Mouse (Mus musculus) stomach, postnatal 0 days (tissue): ENCODE measurements around the gene Naxd. TPM values are rescaled to one million over a fixed set of nuclear protein-coding genes. Genes with fewer than 3 reads are reported as not detected.
A peak's percentile ranks its signal among the peaks of the same experiment; 100 is the strongest.

Experiments
- ATAC-seq: fragments of 200-750 bp; cut with Nextera tagmentation; 2 replicates; pipeline ENCODE4 v1.8.0; 2017; ENCODE audit not compliant: low FRiP score, low TSS enrichment
- DNase-seq: peaks from one replicate; pipeline ENCODE4 v3.0.0-alpha.2; 2016; ENCODE audit warnings: low spot score
- H3K27ac ChIP-seq: fragments of 300-500 bp; sonication (generic); replicated peaks from 2 replicates; pipeline ENCODE4 v1.5.1; 2014; ENCODE audit warnings: mild to moderate bottlenecking, control low read depth
- H3K27me3 ChIP-seq: fragments of 300-500 bp; sonication (generic); 2 replicates; pipeline ENCODE4 v1.6.1; 2014; ENCODE audit warnings: low read length; ENCODE audit not compliant: control insufficient read depth, insufficient read depth
- H3K36me3 ChIP-seq: fragments of 300-500 bp; sonication (generic); 2 replicates; pipeline ENCODE4 v1.6.1; 2014; ENCODE audit warnings: low read length, mixed read lengths; ENCODE audit not compliant: control insufficient read depth, insufficient read depth
- H3K4me1 ChIP-seq: fragments of 300-500 bp; sonication (generic); replicated peaks from 2 replicates; pipeline ENCODE4 v1.6.1; 2014; ENCODE audit warnings: antibody characterized with exemption; ENCODE audit not compliant: control insufficient read depth, insufficient read depth
- H3K4me2 ChIP-seq: fragments of 300-500 bp; sonication (generic); replicated peaks from 2 replicates; pipeline ENCODE4 v1.6.1; 2014; ENCODE audit warnings: low read depth, mild to moderate bottlenecking, control low read depth, moderate library complexity
- H3K4me3 ChIP-seq: fragments of 300-500 bp; sonication (generic); 2 replicates; pipeline ENCODE4 v1.5.1; 2014; ENCODE audit warnings: low read depth, low read length, control low read depth
- H3K9ac ChIP-seq: fragments of 300-500 bp; sonication (generic); 2 replicates; pipeline ENCODE4 v1.6.1; 2014; ENCODE audit warnings: mild to moderate bottlenecking, low read length, control low read depth, mixed read lengths
- H3K9me3 ChIP-seq: fragments of 300-500 bp; sonication (generic); 2 replicates; pipeline ENCODE4 v1.6.1; 2016; ENCODE audit warnings: low read length; ENCODE audit not compliant: control insufficient read depth
- CTCF ChIP-seq: IDR thresholded peaks from 2 replicates; pipeline ENCODE4 v1.5.1; 2016; ENCODE audit warnings: antibody characterized with exemption, low read depth, mild to moderate bottlenecking, moderate library complexity
- EP300 ChIP-seq: optimal IDR thresholded peaks from 2 replicates; pipeline ENCODE3; 2016; ENCODE audit warnings: antibody characterized with exemption
- WGBS: fragments of 180-500 bp; shearing (Covaris S2); extraction: QIAGEN DNeasy Blood & Tissue Kit; methylation state at CpG from one replicate; pipeline ENCODE4 v1.1.7; 2014; 5-methylcytosine and 5-hydroxymethylcytosine counted together
- polyA plus RNA-seq: library from polyadenylated mRNA; unstranded; fragments of >200 nt; fragmentation: Nextera tagmentation; extraction: Ambion mirVana; gene quantifications from 2 replicates; pipeline ENCODE4 v1.2.1, GENCODE M21; 2015

The Naxd gene
- polyA plus RNA-seq, 1 experiment from 2014 or later = 79.1 TPM

- Histone ChIP-seq H3K4me3 (no peak overlapping the region), H3K9me3 (no peaks in the 10 kb centered on the region), H3K36me3 (peaks cover 6% of the 10 kb centered on the region), H3K4me2 (no peak overlapping the region), H3K9ac (no peak overlapping the region), H3K4me1 (no peaks in the 10 kb centered on the region), H3K27me3 (no peaks in the 10 kb centered on the region), H3K27ac (no peak overlapping the region)
- 87% methylated on average over 12 of the region's 12 CpGs for WGBS
- ATAC-seq = no peak
- TF ChIP-seq EP300 (no peak), CTCF (no peak)
- no peak for DNase-seq
Measured at GRCm38 (mm10) chr8:11542031-11542430, 44.7 kb downstream of the Naxd start.

GRCm38 (mm10) chr8:11542866-11543265, 45.6 kb downstream of the Naxd start:
- H3K9me3 ChIP-seq = no peaks in the 10 kb centered on the region
- TF ChIP-seq EP300 (no peak), CTCF (no peak)
- peaks cover 3% of the 10 kb centered on the region for H3K36me3 ChIP-seq
- no peak overlapping the region for H3K4me2 ChIP-seq
- no peak overlapping the region for H3K4me3 ChIP-seq
- ATAC-seq = no peak
- H3K27me3 ChIP-seq = no peaks in the 10 kb centered on the region
- 82% methylated on average over 4 of the region's 4 CpGs for WGBS
- no peak overlapping the region for H3K9ac ChIP-seq
- H3K4me1 ChIP-seq = no peaks in the 10 kb centered on the region
- no peak overlapping the region for H3K27ac ChIP-seq
- DNase-seq = no peak

DNA sequence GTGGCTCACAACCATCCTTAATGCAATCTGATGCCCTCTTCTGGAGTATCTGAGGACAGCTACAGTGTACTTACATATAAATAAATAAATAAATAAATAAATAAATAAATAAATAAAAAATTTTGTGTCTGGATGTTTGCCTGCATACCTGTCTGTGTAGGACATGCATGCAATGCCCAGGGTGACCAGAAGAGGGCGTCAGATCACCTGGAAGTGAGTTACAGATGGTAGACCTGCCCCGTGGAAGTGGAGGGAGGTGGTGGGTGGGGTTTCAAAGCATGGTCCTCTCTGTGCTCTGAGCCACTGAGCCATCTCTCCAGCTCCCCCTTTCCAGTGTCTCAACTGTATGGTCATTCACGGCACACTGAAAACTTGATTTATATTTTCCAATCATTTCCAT, 47.1 kb downstream of the Naxd start:
- peak; percentile 75 for TF ChIP-seq CTCF
- no peak for TF ChIP-seq EP300
- Histone ChIP-seq H3K27me3 (no peaks in the 10 kb centered on the region), H3K4me3 (no peak overlapping the region), H3K9ac (no peak overlapping the region), H3K36me3 (peaks cover 3% of the 10 kb centered on the region; the same call in 1 of the 2 replicates), H3K4me2 (no peak overlapping the region), H3K4me1 (no peaks in the 10 kb centered on the region), H3K9me3 (no peaks in the 10 kb centered on the region), H3K27ac (no peak overlapping the region)
- DNase-seq (peak; percentile 66), ATAC-seq (no peak)
- 44% methylated on average over 3 of the region's 3 CpGs for WGBS

GRCm38 (mm10) chr8:11547063-11547462, 49.8 kb downstream of the Naxd start:
- DNase-seq = no peak
- no peaks in the 10 kb centered on the region; the same call in 1 of the 2 replicates for H3K4me1 ChIP-seq

GRCm38 (mm10) chr8:11549706-11550105, 52.4 kb downstream of the Naxd start:
- 14% methylated on average over 7 of the region's 7 CpGs for WGBS

More at GRCm38 (mm10) chr8:11547063-11547462, 49.8 kb downstream of the Naxd start:
- Histone ChIP-seq H3K9me3 (no peaks in the 10 kb centered on the region), H3K9ac (no peak overlapping the region; the same call in 1 of the 2 replicates), H3K27me3 (no peaks in the 10 kb centered on the region), H3K27ac (no peak overlapping the region), H3K4me3 (no peak overlapping the region), H3K36me3 (no peaks in the 10 kb centered on the region; the same call in 1 of the 2 replicates), H3K4me2 (no peak overlapping the region)
- 66% methylated on average over 6 of the region's 6 CpGs for WGBS
- no peak for ATAC-seq
- TF ChIP-seq EP300 (no peak), CTCF (peak; percentile 64)

DNA sequence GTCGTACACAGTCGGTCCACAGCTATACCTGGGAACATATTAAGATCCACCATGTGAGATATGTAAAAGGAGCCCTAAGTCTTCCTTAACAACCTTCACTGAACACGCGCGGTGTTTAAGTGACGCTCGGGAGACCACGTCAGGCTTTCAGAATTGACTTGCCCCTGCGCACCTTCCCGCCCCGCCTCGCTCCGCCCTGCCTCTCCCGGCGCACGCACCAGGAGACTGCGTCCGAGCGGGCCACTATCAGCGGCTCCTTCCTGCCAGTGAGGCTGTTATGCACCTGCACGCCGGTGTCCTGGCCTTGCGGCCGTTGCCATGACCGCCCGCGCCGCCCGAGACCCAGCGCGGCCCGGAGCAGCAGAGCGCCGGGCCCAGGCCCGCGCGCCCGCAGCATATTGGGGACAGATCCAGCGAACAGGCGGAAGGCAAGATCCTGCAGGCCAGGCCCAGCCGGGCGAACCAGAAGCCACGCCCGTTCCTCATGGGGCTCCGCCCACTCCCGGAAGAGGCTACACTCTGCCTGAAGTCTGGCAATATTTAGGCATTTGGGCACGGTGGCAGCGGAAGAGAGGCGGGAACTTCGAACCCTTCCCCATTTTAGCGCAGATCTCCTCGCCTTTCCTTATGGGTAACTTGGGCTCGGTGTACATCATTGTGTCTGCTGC, 53.1 kb downstream of the Naxd start, which contains the start of gene Cars2:
Gene Cars2 (minus strand): TSS at position 503 of the 668 bp plus-strand sequence.
- Histone ChIP-seq H3K4me3 (peak within 1 kb of the TSS; percentile 79), H3K9me3 (no peaks in the 10 kb centered on the region), H3K27me3 (no peaks in the 10 kb centered on the region), H3K4me2 (peak within 1 kb of the TSS; percentile 73), H3K36me3 (no peaks in the 10 kb centered on the region; the same call in 1 of the 2 replicates), H3K4me1 (no peaks in the 10 kb centered on the region; the same call in 1 of the 2 replicates), H3K27ac (peak within 1 kb of the TSS; percentile 95), H3K9ac (peak within 1 kb of the TSS; percentile 87)
- TF ChIP-seq CTCF (no peak), EP300 (no peak)
- ATAC-seq = peak; percentile 84
- under 1% methylated on average over 53 of the region's 53 CpGs for WGBS
- peak; percentile 92 for DNase-seq

More at GRCm38 (mm10) chr8:11549706-11550105, 52.4 kb downstream of the Naxd start:
- Histone ChIP-seq H3K27me3 (no peaks in the 10 kb centered on the region), H3K4me2 (peak overlapping the region; percentile 73), H3K27ac (peak overlapping the region; percentile 95; the same call in 1 of the 2 replicates), H3K4me3 (peak overlapping the region; percentile 79), H3K4me1 (no peaks in the 10 kb centered on the region; the same call in 1 of the 2 replicates), H3K9ac (no peak overlapping the region), H3K36me3 (no peaks in the 10 kb centered on the region; the same call in 1 of the 2 replicates), H3K9me3 (no peaks in the 10 kb centered on the region)
- no peak for ATAC-seq
- TF ChIP-seq EP300 (no peak), CTCF (peak; percentile 80)
- DNase-seq = peak; percentile 61
